Mouse (Mus musculus) hindbrain, embryonic 14.5 days (tissue): ENCODE measurements around the gene Ccdc24. TPM values are rescaled to one million over a fixed set of nuclear protein-coding genes. Genes with fewer than 3 reads are reported as not detected.

Experiments used
- ATAC-seq: fragments of 200-750 bp; cut with Nextera tagmentation; 2 replicates; pipeline ENCODE4 v1.8.0; 2017; ENCODE audit warnings: moderate number of reproducible peaks, mild to moderate bottlenecking, moderate TSS enrichment, moderate library complexity; ENCODE audit not compliant: low FRiP score
- DNase-seq: peaks from one replicate; pipeline ENCODE4 v3.0.0-alpha.2; 2015; ENCODE audit warnings: low spot score
- H3K27ac ChIP-seq: fragments of 300-500 bp; sonication (generic); 2 replicates; pipeline ENCODE4 v1.5.1; 2014; ENCODE audit warnings: mild to moderate bottlenecking, moderate library complexity
- H3K27me3 ChIP-seq: fragments of 300-500 bp; sonication (generic); 2 replicates; pipeline ENCODE4 v1.6.1; 2014; ENCODE audit warnings: mild to moderate bottlenecking, low read length, mixed read lengths; ENCODE audit not compliant: control insufficient read depth, insufficient read depth
- H3K36me3 ChIP-seq: fragments of 300-500 bp; sonication (generic); replicated peaks from 2 replicates; pipeline ENCODE4 v1.6.1; 2014; ENCODE audit not compliant: control insufficient read depth, insufficient read depth
- H3K4me1 ChIP-seq: fragments of 300-500 bp; sonication (generic); replicated peaks from 2 replicates; pipeline ENCODE4 v1.6.1; 2014; ENCODE audit warnings: antibody characterized with exemption, low read length, mixed read lengths; ENCODE audit not compliant: control insufficient read depth, insufficient read depth
- H3K4me2 ChIP-seq: fragments of 300-500 bp; sonication (generic); replicated peaks from 2 replicates; pipeline ENCODE4 v1.6.1; 2014; ENCODE audit warnings: mild to moderate bottlenecking, moderate library complexity
- H3K4me3 ChIP-seq: fragments of 300-500 bp; sonication (generic); replicated peaks from 2 replicates; pipeline ENCODE4 v1.5.1; 2014; ENCODE audit warnings: mild to moderate bottlenecking, low read length
- H3K9ac ChIP-seq: fragments of 300-500 bp; sonication (generic); 2 replicates; pipeline ENCODE4 v1.6.1; 2014
- H3K9me3 ChIP-seq: fragments of 300-500 bp; sonication (generic); 2 replicates; pipeline ENCODE4 v1.6.1; 2016; ENCODE audit warnings: low read length; ENCODE audit not compliant: control insufficient read depth
- WGBS: fragments of 180-500 bp; shearing (Covaris S2); extraction: QIAGEN DNeasy Blood & Tissue Kit; methylation state at CpG from one replicate; pipeline ENCODE4 v1.1.7; 2014; 5-methylcytosine and 5-hydroxymethylcytosine counted together
- polyA plus RNA-seq: library from polyadenylated mRNA; unstranded; fragments of >200 nt; fragmentation: Nextera tagmentation; extraction: Ambion mirVana; gene quantifications from 2 replicates; pipeline ENCODE4 v1.2.1, GENCODE M21; 2014

Gene Ccdc24
- polyA plus RNA-seq, 1 experiment from 2014 or later = 3.9 TPM

GRCm38 (mm10) chr4:117914031-117914430 is 41.7 kb upstream of the Ccdc24 start:
- peaks cover 47% of the 10 kb centered on the region for H3K4me1 ChIP-seq
- H3K4me3 ChIP-seq = peak overlapping the region; percentile 83
- H3K4me2 ChIP-seq = peak overlapping the region; percentile 98
- no peaks in the 10 kb centered on the region for H3K27me3 ChIP-seq
- no peak for DNase-seq
- WGBS = 19% methylated on average over 8 of the region's 8 CpGs
- no peak overlapping the region for H3K27ac ChIP-seq
- ATAC-seq = no peak; the same call in 1 of the 2 replicates
- peaks cover 23% of the 10 kb centered on the region for H3K36me3 ChIP-seq
- H3K9me3 ChIP-seq = no peaks in the 10 kb centered on the region
- H3K9ac ChIP-seq = peak overlapping the region; percentile 75

- H3K4me1 ChIP-seq = peaks cover 53% of the 10 kb centered on the region
- H3K4me2 ChIP-seq = peak overlapping the region; percentile 98
- 47% methylated on average over 3 of the region's 3 CpGs for WGBS
- H3K27ac ChIP-seq = no peak overlapping the region
- ATAC-seq (no peak), DNase-seq (no peak)
- H3K9me3 ChIP-seq = no peaks in the 10 kb centered on the region
- H3K27me3 ChIP-seq = no peaks in the 10 kb centered on the region
- H3K4me3 ChIP-seq = peak overlapping the region; percentile 83
- peak overlapping the region; percentile 75 for H3K9ac ChIP-seq
- H3K36me3 ChIP-seq = peaks cover 23% of the 10 kb centered on the region
Observed at GRCm38 (mm10) chr4:117913421-117913820, 41.1 kb upstream of the Ccdc24 start.

- no peaks in the 10 kb centered on the region for H3K27me3 ChIP-seq
Observed at GRCm38 (mm10) chr4:117912685-117913273, 40.4 kb upstream of the Ccdc24 start.

GRCm38 (mm10) chr4:117912131-117912561 is 39.8 kb upstream of the Ccdc24 start:
- no peak for DNase-seq
- H3K27me3 ChIP-seq = no peaks in the 10 kb centered on the region
- peaks cover 61% of the 10 kb centered on the region for H3K4me1 ChIP-seq
- WGBS = 90% methylated on average over 13 of the region's 13 CpGs
- H3K9me3 ChIP-seq = no peaks in the 10 kb centered on the region
- peak overlapping the region; percentile 26; the same call in 1 of the 2 replicates for H3K9ac ChIP-seq
- H3K36me3 ChIP-seq = peaks cover 23% of the 10 kb centered on the region
- H3K4me3 ChIP-seq = no peak overlapping the region
- H3K4me2 ChIP-seq = peak overlapping the region; percentile 98; the same call in 1 of the 2 replicates
- no peak overlapping the region for H3K27ac ChIP-seq
- ATAC-seq = no peak

More at GRCm38 (mm10) chr4:117912685-117913273, 40.4 kb upstream of the Ccdc24 start:
- Histone ChIP-seq H3K4me1 (peaks cover 59% of the 10 kb centered on the region), H3K27ac (no peak overlapping the region), H3K4me3 (peak overlapping the region; percentile 83), H3K9me3 (no peaks in the 10 kb centered on the region), H3K9ac (peak overlapping the region; percentile 75), H3K36me3 (peaks cover 23% of the 10 kb centered on the region), H3K4me2 (peak overlapping the region; percentile 98)
- DNase-seq (no peak), ATAC-seq (no peak)
- WGBS = 60% methylated on average over 7 of the region's 7 CpGs

- DNase-seq = peak; percentile 50
- 47% methylated on average over 8 of the region's 8 CpGs for WGBS
- H3K36me3 ChIP-seq = peaks cover 51% of the 10 kb centered on the region
Observed at GRCm38 (mm10) chr4:117908834-117909453, 36.6 kb upstream of the Ccdc24 start.

GRCm38 (mm10) chr4:117906196-117906595 is 33.8 kb upstream of the Ccdc24 start:
- Histone ChIP-seq H3K4me3 (no peak overlapping the region), H3K36me3 (peaks cover 65% of the 10 kb centered on the region), H3K4me2 (no peak overlapping the region), H3K27ac (no peak overlapping the region), H3K27me3 (no peaks in the 10 kb centered on the region), H3K9ac (no peak overlapping the region), H3K4me1 (peaks cover 30% of the 10 kb centered on the region), H3K9me3 (no peaks in the 10 kb centered on the region)
- whole genome bisulfite sequencing = 86% methylated on average over 3 of the region's 3 CpGs
- ATAC-seq (no peak), DNase-seq (no peak)

More at GRCm38 (mm10) chr4:117908834-117909453, 36.6 kb upstream of the Ccdc24 start:
- H3K4me1 ChIP-seq = peaks cover 49% of the 10 kb centered on the region
- H3K4me3 ChIP-seq = peak overlapping the region; percentile 13
- no peaks in the 10 kb centered on the region for H3K27me3 ChIP-seq
- H3K9ac ChIP-seq = peak overlapping the region; percentile 38
- peak overlapping the region; percentile 78 for H3K27ac ChIP-seq
- H3K4me2 ChIP-seq = peak overlapping the region; percentile 52
- peak; percentile 77 for ATAC-seq
- no peaks in the 10 kb centered on the region for H3K9me3 ChIP-seq

- H3K27me3 ChIP-seq = no peaks in the 10 kb centered on the region
- H3K36me3 ChIP-seq = peaks cover 70% of the 10 kb centered on the region
- no peaks in the 10 kb centered on the region for H3K9me3 ChIP-seq
- no peak overlapping the region for H3K4me2 ChIP-seq
- peaks cover 21% of the 10 kb centered on the region for H3K4me1 ChIP-seq
- 95% methylated on average over 8 of the region's 8 CpGs for WGBS
- no peak for DNase-seq
- no peak overlapping the region for H3K9ac ChIP-seq
- no peak for ATAC-seq
- no peak overlapping the region for H3K27ac ChIP-seq
- no peak overlapping the region for H3K4me3 ChIP-seq
Observed at GRCm38 (mm10) chr4:117904761-117905160, 32.4 kb upstream of the Ccdc24 start.

GRCm38 (mm10) chr4:117904094-117904493 is 31.7 kb upstream of the Ccdc24 start:
- WGBS = 91% methylated on average over 10 of the region's 10 CpGs
- Histone ChIP-seq H3K27ac (no peak overlapping the region), H3K9ac (no peak overlapping the region), H3K4me1 (peaks cover 15% of the 10 kb centered on the region), H3K36me3 (peaks cover 76% of the 10 kb centered on the region), H3K4me3 (no peak overlapping the region), H3K4me2 (no peak overlapping the region), H3K9me3 (no peaks in the 10 kb centered on the region), H3K27me3 (no peaks in the 10 kb centered on the region)
- DNase-seq (no peak), ATAC-seq (no peak)

GRCm38 (mm10) chr4:117898111-117898510 is 25.8 kb upstream of the Ccdc24 start:
- no peak overlapping the region for H3K9ac ChIP-seq
- H3K4me1 ChIP-seq = no peaks in the 10 kb centered on the region
- H3K36me3 ChIP-seq = peaks cover 97% of the 10 kb centered on the region
- DNase-seq = no peak
- H3K4me2 ChIP-seq = no peak overlapping the region
- H3K27me3 ChIP-seq = no peaks in the 10 kb centered on the region
- 92% methylated on average over 3 of the region's 3 CpGs for WGBS
- H3K27ac ChIP-seq = no peak overlapping the region
- no peaks in the 10 kb centered on the region for H3K9me3 ChIP-seq
- H3K4me3 ChIP-seq = no peak overlapping the region
- no peak for ATAC-seq
